Mouse (Mus musculus) kidney, postnatal 14 days (tissue): ENCODE results near the gene Hoxb9.

Source experiments
- DNase-seq: peaks from one replicate; pipeline ENCODE4 v3.0.0; 2022; ENCODE audit warnings: mixed read lengths

Hoxb9 gene

GRCm38 (mm10) chr11:96267021-96267920 is 4.0 kb upstream of the Hoxb9 start:
- DNase-seq = peak; percentile 1

DNA sequence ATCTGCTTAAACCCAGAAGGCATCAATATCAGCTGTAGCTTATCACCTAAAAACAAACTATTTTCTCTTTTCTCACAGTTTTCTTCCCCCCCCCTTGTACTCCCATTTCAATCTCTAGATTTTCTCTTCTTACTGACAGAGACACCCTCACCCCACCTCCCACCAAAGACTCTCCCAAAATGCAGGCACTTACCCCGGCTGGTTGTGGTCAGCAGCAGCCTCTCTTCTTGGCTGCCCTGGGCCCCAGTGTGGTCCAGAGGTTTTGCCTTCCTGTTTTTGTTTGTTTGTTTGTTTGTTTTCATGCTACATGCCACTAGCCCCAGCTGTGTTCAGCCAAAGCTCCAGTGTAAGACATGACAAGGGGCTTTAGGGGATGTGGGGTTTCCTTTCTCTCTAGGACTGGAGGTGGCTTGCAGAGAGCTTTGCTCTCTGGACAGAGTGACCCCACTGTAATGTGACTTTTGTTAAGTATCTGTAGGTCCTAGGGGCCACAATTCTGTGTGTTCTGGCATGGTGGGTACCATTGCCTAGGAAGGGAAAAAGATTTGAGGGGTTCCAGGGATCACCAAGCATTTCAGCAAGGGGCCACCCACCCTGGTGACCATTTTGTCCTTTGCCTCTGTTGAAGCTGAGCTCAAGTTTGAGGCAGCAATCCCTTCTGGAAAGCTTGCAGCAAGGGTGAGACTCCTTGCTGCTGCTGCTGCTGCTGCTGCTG is 3.1 kb upstream of the Hoxb9 start:
- DNase-seq = peak; percentile 1

DNA sequence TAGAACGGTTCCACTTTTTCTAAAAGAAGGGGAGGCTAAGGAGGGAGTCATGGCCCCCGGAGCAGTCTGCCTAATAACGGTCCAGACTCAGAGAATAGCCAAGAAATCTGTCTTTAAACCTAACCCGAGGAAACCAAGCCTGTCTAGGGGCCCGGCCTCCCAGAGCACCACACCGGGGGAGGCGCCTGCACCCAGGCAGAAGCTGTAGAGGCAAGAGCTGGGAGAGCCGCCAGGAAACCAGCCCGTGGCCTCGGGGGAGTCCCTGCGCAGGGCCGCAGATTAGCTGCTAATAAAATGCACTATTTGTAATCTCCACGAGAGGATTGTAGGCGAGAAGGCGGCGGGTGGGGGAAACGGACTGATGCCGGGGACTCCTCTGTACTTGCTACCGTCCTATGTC is 1.4 kb upstream of the Hoxb9 start:
- DNase-seq = peak; percentile 86

DNA sequence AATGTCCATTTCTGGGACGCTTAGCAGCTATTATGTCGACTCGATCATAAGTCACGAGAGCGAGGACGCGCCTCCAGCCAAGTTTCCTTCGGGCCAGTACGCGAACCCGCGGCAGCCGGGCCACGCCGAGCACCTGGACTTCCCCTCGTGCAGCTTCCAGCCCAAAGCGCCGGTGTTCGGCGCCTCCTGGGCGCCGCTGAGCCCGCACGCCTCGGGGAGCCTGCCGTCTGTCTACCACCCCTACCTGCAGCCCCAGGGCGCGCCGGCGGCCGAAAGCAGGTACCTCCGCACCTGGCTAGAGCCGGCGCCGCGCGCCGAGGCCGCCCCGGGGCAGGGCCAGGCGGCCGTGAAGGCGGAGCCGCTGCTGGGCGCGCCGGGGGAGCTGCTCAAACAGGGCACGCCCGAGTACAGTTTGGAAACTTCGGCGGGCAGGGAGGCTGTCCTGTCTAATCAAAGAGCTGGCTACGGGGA is 319 bp downstream of the Hoxb9 start:
- DNase-seq = peak; percentile 88

DNA sequence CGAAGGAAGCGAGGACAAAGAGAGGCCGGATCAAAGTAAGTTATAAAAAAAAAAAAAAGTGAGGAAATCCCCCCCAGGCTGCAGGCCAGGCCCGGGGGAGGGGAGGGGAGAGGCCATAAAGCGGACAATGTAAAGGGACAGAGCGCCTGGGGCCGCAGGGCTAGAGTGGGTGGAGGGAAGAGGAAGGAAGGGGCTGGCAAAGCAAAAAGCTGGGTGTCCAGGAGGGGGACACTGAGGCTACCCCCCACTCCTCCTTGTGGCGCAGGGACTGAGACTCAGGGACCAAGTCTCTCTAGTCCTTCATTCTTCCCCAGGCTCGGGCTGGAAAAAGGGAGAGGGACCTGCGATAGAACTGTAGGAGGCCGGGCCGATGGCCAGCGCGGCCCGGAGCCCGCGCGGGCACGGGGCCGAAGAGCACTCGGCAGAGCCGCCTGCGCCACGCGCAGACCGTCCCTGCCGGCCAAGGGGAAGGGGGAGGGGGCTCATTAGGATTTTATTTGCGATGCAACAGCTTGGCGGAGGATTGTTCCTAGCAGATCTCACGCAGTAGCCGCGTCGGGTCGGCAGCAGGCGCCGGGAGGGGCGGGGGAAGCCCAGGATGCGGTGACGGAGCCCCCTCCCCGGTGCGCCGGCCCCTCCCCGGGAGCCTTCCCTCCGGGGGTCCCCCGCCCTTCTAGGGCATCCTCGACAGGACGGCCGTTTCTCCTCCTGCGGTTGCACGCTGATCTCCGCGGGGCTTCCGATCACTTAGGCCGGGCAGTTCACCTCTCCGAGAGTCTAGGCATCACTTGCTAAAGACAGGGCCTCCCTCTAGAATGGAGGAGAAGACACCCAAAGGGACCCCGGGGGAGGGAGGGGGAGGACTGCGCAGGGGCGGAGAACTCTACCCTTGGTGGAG is 1.0 kb downstream of the Hoxb9 start:
- peak; percentile 74 for DNase-seq

- no peak for DNase-seq
Measured at GRCm38 (mm10) chr11:96274428-96274827, 3.2 kb downstream of the Hoxb9 start.

DNA sequence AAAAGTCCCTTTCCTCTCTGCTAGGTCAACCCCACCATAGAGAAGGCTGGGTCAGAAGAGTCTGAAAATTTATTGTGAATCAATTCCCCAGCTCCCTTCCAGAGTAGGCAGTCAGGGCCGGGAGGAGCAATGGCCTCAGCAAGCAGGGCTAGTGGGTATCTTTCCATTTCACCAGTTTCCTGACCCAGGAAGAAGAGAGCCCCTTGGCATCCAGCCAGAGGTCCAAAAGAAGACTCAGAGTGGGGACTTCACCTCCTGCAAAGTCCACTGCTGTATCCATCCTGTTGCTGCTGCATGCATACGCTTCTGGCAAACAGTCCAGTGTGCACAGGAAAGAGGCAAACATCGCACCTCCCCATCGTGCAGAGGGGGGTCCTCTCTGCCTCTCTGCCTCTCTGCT is 4.6 kb downstream of the Hoxb9 start:
- peak; percentile 80 for DNase-seq

DNA sequence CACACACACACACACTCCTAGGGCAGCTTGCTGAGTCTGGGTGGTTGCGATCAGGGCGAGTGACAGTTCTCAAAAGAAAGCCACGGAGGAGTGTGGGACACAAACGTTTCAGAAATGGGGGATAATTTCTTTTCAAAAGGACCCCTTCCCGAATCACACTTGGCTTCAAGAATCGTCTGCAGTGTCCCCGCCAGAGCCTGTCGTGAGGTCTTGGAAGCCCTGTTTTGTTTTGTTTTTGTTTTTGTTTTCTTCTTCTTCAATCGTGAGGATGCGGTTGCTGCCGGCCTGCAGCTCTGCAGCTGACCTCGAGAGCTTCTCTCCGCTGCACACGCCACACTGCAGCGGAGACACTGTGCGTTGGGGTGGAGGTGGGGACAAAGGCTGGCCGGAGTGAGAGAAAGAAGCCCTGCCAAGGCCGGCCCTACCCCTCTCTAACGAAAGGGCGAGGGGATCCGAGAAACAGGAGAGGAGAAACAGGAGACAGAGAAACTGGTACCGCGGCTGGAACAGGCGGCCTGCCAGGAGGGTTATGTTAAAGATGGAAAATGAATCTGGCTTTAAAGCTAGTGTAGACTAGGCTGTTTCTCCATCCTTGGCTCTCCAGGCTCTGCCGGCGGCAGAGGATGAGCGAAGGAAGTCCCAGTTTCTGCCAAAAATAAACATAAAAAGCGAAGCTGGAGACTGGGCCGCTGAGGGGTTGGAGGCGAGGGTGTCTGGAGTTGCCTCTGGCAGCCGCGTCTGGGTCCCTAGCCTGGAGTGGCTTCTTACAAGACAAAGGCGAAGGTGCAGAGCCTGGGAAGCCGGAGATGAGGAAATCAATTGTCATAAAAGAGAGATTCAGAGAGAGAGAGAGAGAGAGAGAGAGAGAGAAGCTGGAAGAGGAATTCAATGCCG is 6.1 kb downstream of the Hoxb9 start:
- no peak for DNase-seq

DNA sequence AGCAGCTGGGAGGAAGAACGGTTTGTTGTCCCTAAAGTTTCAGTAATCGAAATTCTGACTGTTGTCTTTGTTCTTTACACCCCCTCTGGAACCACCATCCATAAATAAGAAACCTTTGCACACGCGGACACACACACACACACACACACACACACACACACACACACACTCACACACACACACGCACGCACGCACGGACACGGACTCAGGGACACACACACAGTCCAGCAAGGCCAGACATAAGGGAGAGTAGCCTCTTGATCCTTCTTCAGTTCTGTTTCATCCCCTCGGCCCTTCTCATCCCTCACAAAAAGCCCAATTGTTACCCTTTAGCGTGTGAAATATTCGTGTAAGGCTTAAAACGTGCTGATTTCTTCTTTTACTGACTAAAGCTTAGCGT is 7.1 kb downstream of the Hoxb9 start:
- no peak for DNase-seq

- peak; percentile 93 for DNase-seq
Measured at GRCm38 (mm10) chr11:96278773-96279172, 7.5 kb downstream of the Hoxb9 start.

DNA sequence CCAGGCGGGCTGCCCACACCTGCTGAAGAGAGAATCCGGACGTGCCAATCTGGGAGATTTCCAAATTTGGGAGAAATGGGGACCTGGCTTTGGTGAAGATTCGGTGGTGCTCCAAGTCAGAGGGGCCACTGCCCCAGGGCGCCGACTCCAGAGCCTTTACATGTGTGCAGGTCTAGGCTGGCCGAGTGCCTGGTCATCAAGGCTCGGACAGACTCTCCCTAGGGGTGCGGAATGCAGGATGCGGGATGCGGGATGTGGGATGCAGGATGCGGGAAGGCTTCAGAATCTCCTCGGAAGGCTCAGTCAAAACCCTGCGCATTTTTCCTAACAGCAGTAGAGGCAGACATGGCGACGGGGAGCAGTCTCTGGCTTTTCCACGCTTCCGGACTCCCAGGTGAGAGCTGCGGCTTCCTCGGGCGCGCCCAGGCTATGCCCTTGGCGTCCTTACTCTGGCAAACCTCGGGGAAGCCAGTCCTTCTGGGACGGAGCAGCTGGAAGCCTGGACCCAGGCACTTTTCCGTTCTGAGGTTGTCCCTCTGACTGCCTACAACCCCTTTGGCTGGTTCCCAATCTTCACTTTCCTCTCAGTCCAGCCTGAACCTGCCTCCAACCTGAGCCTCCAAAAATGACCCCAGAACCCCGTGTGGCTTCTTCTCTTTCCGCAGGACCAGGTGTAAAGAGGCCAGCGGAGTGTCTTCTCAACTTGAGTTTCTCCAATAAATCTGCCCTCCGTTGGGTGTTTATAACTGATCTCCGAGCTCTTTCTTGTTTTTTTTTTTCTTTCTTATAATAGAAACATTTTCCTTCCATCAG is 8.4 kb downstream of the Hoxb9 start:
- peak; percentile 72 for DNase-seq

DNA sequence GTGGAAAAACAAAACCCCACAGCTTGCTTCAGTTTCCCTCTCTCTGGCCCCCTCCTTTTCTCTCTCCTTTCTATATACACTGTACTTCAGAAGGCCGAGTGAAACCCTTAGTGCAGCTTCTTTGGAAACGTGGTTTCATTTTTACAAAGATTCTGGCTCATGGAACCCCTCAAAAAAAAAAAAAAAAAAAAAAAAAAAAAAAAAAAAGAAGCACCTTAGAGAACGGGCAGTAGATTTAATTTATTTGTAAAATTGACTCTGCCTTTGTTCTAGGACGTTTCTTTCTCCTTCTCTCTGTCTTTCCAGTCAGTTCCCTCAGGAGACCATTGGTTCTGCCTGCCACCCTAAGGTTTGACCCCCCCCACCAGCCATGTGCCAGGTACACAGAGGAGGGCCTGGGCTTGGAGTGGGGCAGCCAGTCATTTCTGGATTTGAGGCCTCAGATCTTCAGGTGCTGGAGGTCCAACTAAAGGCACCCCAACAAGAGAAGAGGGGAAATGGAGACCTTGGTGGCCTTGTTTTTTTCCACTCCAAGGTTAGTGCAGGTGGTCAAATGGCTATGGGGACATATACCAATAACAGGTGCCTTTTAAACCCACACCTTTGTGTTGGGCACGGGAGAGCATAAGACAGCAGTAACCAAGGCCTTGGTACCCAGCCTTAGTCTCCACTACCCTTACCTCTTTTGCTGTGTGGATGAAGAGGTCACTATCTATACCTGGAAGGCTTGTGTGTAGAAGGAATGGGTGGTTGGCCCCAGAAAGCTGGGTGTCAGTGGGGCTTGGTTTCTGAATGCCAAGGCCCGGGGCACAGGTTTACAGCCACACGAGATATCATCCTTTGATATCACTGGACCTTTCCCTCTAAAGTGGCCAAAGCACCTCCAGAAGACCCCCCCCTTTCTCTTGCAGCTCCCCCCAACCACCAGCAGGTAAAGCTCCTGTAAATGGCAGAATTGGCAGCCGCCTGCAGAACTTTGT is 9.4 kb downstream of the Hoxb9 start:
- DNase-seq = peak; percentile 70

GRCm38 (mm10) chr11:96281396-96281795 is 10.1 kb downstream of the Hoxb9 start:
- no peak for DNase-seq

DNA sequence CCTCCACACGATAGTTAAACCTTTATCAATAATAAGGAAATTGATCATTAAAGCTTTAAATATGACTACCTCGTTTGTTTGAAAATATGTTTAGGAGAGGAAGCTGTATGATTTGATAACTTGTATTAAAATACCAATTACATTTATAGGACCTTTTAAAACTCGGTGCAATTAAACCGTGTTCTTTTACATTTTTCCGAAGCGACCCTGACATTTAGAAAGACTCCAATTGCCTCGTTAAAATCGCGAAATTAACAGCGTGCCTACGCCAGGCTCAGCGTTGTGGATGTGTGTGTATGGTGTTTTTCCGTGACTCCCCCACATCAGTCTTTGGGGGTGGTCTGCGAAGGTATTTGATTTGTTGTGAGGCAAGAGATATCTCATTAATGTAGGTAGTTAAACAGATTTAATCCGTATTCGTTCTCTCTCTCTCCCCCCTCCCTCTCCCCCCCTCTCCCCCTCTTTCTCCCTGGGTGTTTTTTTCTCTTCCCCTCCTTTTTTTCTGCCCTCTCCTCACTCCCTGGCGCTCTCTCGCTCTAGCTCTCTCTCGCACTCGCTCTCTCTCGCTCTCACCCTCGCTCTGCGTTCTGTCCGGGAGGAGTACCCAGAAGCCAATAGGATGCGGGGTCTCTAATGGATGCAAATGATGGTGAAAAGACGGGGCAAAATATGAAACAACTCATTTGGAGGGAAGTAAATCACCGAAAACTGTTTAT is 10.8 kb downstream of the Hoxb9 start, which contains the start of gene Hoxb8:
Gene Hoxb8 (plus strand): TSS at position 51 of the 716 bp plus-strand sequence.
- no peak for DNase-seq

DNA sequence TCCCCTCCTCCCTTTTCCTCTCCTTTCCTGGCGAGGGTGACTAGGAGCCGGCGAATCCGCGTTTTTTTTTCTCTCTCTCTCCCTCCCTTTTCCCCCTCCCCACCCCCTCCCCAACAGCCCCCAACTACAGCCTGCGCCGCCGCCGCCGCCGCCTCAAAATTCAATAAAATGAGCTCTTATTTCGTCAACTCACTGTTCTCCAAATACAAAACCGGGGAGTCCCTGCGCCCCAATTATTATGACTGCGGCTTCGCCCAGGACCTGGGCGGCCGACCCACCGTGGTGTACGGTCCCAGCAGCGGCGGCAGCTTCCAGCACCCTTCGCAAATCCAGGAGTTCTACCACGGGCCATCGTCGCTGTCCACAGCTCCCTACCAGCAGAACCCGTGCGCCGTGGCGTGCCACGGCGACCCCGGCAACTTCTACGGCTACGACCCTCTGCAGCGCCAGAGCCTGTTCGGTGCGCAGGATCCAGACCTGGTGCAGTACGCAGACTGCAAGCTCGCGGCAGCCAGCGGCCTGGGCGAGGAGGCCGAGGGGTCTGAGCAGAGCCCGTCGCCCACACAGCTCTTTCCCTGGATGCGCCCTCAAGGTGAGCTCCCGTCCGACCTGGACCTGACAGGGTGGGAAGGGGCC is 11.7 kb downstream of the Hoxb9 start:
- no peak for DNase-seq

GRCm38 (mm10) chr11:96284041-96284749 is 12.9 kb downstream of the Hoxb9 start:
- DNase-seq = peak; percentile 75
